Mouse (Mus musculus): ENCODE data around the gene Zswim4.

Zswim4 gene

GRCm38 (mm10) chr8:84223322-84224029 is 13.4 kb downstream of the Zswim4 start:
- DNase-seq, result no peak

GRCm38 (mm10) chr8:84222566-84223165 is 14.2 kb downstream of the Zswim4 start:
- DNase-seq, result no peak

GRCm38 (mm10) chr8:84220105-84220504 is 16.8 kb downstream of the Zswim4 start:
- no peak for DNase-seq

- no peak for DNase-seq
Measured at GRCm38 (mm10) chr8:84218143-84218542, 18.7 kb downstream of the Zswim4 start.

- DNase-seq, result no peak
Measured at GRCm38 (mm10) chr8:84217206-84217605, 19.6 kb downstream of the Zswim4 start.

- DNase-seq, result no peak
Measured at GRCm38 (mm10) chr8:84213277-84213676, 23.6 kb downstream of the Zswim4 start.

- DNase-seq, result no peak
Measured at GRCm38 (mm10) chr8:84211881-84212563, 24.8 kb downstream of the Zswim4 start.

- no peak for DNase-seq
Measured at GRCm38 (mm10) chr8:84211202-84211601, 25.7 kb downstream of the Zswim4 start.

GRCm38 (mm10) chr8:84210167-84210791 is 26.6 kb downstream of the Zswim4 start:
- peak; percentile 75 for DNase-seq

GRCm38 (mm10) chr8:84208381-84209380 is 28.2 kb downstream of the Zswim4 start:
- DNase-seq, result no peak

- no peak for DNase-seq
Measured at GRCm38 (mm10) chr8:84207811-84208210, 29.0 kb downstream of the Zswim4 start.

GRCm38 (mm10) chr8:84206666-84207065 is 30.2 kb downstream of the Zswim4 start:
- DNase-seq, result no peak

GRCm38 (mm10) chr8:84205073-84205472 is 31.8 kb downstream of the Zswim4 start:
- no peak for DNase-seq

- DNase-seq, result no peak
Measured at GRCm38 (mm10) chr8:84203975-84204772, 32.7 kb downstream of the Zswim4 start.

GRCm38 (mm10) chr8:84202938-84203917 is 33.6 kb downstream of the Zswim4 start:
- DNase-seq, result peak; percentile 79

GRCm38 (mm10) chr8:84202466-84202865 is 34.4 kb downstream of the Zswim4 start:
- DNase-seq, result no peak

- DNase-seq, result peak; percentile 58
Measured at GRCm38 (mm10) chr8:84201545-84202245, 35.2 kb downstream of the Zswim4 start.

- DNase-seq, result peak; percentile 62
Measured at GRCm38 (mm10) chr8:84200652-84201544, 36.0 kb downstream of the Zswim4 start.

All from right cerebral cortex, postnatal 25 days (tissue).